Mouse (Mus musculus): ENCODE data around the gene Hmg20b.
A peak's percentile ranks its signal among the peaks of the same experiment; 100 is the strongest.

Gene Hmg20b

DNA sequence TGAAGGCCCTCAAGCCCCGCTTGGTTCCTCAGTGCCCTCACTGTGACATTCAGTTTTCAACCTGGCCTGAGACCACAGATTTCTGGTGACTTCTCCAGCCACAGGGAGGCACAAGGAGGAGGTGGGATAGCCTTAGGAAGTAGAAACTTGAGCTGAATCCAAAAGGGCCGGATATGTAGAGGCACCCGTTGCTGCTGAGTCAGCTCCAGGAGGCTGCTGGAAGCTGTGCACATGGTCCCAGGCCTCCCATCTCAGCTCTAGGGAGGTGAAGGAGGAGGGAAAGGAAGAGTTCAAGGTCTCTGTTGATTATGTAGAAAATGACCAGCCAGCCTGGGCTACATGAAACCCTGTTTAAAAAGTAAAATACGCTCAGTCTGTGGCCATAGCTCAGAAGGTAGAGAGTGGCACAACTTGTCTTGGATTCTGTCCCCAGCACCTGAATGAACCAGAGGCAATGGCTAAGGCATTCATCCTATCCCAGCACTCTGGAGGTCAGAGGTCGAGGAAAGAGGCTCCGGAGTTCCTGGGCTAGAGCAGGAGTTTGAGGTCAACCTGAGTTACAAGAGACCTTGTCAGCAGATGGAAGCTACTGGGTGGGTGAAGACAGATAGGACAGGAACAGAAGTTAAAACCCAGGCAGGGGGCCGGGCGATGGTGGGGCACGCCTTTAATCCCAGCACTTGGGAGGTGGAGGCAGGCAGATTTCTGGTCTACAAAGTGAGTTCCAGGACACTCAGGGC is 4.6 kb upstream of the Hmg20b start:
- DNase-seq (ENCODE audit: inconsistent ontology term): no peak

DNA sequence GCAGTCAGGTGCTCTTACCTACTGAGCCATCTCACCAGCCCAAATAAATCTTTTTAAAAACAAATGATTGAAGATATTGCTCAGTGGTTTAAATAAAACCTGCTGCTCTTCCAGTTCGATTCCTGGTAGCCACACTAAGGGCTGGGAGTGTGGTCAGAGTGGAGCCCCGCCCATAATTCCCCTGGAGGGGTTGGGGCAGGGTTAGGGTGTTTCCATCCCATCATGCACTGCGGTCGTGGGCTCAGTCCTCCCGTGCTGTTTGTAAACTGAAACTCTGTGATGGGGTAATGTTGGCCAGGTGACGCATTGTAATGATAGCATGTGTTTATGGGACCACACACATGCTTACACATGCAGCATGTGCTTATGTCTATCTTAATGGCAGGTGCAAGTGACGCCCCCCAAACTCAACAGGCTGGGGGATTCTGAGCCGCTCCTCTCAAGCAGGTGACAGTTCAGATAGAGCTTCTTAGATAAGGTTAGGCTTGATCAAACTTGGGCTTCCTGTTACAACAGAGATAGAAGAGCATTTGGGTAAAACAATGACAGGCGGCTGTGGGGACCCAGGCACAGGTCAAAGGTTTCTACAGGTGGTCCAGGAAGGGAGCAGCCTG is 1.5 kb upstream of the Hmg20b start:
- no peak for DNase-seq (ENCODE audit: inconsistent ontology term)

DNA sequence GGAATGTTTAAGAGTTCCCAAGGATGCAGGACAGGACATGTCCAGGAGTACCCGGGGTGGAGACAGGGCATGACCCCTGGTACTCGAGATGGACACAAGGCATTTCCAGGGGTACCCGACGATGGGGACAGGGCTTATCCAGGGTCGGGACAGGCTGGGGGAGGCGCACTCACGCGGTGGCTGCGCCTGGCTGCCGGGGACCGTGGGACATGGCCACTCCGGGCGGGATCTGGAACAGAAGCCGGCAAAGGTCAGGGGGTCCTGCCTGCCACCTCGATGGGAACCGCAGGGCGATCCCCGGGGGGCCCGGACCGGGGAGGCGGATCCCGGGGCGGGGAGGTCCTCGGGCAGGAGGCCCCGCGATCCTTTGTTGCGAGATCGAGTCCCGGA is 324 bp downstream of the Hmg20b start:
- DNase-seq (ENCODE audit: inconsistent ontology term): no peak

DNA sequence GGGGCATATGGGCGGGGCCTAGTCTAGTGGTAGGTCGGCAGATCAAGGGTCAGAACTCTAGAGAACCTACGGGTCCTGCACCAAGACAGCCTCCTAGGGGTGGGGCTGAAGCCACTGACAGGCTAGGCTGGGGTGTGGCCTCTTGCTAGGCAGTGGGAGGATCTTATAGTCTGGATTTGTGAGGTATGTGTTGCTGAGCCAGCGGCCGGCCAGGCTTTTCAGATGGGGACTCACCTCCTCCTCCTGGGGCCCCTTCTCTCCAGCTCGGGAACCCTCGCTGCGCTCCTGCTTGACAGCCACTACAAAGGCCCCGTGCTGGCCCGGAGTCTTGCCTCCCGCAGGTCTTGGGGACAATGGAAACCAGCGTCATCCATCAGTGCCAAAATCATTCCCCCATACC is 1.1 kb downstream of the Hmg20b start:
- peak; percentile 39 for DNase-seq (ENCODE audit: inconsistent ontology term)

DNA sequence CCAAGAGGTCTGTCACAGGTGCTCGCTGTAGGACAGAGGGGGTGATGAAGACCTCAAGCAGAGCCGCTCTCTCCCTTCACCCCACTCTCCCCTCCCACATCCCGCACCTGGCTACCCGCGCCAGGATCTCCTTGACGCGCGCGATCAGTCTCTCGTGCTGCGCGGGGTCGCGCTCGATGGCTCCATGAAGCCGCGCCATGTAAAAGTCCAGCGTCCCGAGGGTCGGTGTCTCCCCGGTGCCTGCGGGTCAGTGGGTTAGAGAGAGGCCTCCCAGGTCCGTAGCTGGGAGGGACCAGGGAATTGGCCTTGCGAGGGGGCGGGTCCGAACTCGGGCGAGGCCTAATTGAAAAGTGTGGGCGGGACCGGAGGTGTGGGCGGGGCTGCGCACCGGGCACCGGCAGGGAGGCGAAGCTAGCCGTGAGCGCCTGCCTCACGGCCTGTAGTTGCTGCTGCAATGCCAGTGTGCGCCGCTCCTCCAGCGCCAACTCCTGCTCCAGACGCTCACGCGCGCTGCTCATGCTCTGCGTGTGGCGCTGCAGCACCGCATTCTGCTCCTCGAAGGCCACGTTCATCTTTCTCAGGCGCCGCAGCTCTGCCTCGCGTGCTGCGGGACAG is 3.7 kb downstream of the Hmg20b start:
- DNase-seq (ENCODE audit: inconsistent ontology term): peak; percentile 53

DNA sequence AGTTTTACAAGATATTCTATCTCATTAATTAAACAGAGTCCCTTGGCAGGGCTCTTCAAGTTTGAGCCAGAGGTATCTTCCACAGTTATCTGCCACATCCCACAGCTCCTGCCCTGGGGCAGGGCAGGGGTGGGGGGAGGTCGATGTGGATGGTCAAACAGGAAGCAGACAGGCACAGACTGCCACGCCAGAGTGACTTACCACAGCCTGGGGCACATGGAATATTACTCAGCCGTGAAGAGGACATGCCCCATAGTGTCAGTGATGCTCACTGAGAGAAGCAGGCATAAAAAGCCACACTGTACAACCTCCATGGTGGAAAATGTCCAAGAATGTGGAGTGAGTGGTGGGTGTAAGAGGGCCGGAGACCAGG is 5.1 kb downstream of the Hmg20b start:
- peak; percentile 31 for DNase-seq (ENCODE audit: inconsistent ontology term)

DNA sequence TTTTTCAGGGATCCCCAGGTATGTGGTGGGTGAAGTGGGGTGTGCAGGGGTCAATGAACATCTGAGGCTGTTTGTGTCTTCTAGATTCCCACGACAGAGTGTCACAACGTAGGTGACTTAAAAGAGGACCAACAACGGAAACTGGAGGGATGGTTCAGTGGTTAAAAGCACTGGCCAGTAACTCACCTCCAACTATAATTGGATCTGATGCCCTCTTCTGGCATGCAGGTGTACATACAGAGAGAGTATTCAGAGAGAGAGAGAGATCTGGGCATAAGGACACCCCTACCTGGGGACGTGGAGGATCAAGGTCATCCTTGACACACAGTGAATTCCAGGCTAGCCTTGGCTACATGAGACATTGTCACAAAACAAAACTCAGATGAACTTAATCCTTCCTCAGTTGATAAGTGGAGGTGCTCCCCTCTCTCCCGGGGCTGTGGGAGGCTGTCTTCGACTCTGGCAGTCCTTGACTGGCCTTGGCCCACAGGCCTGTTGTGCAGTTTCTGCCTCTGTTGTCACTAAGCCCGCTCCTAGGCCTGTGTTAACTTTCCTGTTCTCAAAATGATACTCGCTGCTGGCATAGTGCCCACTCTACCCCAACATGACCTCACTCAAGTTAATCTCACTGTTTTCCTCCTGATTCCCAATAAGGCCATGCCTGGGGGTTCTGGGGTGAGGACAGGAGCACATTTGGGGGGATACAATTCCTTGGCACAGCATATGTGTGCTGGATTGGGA is 5.7 kb downstream of the Hmg20b start:
- no peak for DNase-seq (ENCODE audit: inconsistent ontology term)

DNA sequence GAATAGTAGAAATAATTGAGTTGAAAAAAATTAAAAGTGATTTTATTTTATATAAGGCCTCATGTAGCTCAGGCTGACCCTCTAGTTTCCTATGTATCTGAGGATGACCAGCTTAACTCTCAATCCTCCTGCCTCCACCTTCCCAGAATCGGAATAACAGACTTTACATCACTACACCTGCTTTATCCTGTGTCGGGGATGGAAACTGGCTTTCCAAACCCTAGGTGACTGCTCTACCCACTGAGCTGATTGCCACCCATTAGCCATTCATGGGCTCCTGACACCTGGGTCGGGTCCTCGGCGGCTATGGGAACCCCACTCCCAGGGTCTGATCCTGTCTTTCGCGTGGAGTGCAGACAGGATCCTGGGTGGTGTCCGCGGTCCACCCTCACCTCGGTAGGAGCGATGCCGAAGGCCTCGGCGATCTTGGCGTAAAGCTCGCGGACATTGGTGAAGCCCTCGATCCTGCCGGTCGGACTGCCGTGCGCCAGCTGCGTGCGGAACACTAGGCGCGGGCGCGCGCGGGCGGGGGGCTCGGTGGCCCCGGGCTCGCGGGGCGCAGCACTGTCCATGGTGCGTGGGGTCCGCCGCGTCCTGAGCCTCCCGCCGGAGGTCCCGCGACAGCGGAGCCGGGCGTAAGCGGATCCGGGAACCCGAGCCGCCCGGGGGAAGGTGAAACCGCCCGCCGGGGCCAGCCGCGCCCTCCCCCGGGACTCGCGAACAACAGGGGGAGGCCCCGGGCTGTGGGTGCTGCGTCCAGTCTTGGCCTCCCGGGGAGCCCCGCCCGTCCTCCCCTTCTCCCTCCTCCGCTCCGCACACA is 7.4 kb downstream of the Hmg20b start, which contains the start of gene Gipc3:
Gipc3 (minus strand) TSS at position 581 of the 820 bp plus-strand sequence.
- no peak for DNase-seq (ENCODE audit: inconsistent ontology term)

DNA sequence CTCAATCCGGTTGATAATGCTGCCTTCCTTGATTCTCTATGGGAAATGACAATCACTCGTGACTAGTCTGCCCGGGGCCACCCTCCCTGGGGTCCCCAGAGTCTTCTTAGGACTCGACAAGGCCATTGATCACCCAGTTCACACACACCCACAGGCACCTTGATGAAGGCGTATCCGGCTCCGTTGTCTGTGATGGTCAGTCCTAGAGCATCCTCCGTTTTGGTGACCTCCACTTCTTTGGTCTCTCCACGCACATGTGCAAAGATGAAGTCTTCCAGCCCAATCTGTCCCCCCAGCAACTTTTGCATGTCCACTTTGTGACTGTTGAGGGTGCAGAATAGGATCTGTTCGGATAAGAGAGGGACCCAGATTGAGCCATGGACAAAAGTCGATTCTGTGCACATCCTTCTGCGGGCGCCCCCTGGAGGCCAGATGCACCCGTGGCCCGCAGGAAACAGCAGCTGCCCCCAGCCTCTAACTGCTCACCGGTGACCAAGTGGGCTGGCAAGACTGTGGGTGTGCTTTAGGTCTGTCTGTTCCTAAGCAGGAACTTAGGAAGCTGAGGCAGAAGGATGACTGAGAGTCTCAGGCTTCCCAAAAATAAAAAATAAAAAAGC is 8.8 kb downstream of the Hmg20b start:
- peak; percentile 65 for DNase-seq (ENCODE audit: inconsistent ontology term)

DNA sequence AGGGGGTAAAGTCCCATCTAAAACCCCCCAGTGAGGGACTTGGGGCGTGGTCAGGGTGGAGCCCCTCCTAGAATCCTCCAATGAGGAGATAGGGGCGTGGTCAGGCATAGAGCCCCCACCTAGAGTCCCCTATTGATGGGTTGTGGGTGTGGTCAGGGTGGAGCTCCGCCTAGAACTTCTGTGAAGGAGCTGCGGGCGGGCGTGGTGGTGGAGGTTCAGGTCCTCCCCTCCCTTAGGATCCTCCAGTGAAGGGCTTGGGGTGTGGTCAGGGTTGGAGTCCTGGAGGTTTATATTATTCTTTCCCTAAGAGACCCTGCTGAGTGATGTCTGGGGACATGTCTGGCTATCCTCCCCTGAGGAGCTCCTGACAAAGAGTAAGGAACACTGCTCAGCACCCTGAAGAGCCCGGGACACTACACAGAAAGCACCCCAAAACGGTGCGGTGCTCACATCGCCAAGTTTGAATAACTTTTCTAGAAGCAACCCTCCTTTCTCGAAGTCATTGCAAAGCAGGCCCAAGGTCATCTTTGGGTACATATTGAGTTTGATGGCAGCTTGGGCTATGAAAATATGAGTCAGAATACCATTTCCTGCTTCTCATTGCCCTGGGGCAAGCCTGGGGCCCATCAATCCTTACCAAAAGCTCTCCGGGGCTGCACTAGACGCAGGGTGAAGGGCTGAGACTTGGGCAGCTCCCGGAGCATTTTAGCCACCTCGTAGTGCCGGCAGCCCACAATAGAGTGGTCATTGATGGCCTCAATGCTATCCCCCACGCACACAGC is 9.5 kb downstream of the Hmg20b start:
- no peak for DNase-seq (ENCODE audit: inconsistent ontology term)

DNA sequence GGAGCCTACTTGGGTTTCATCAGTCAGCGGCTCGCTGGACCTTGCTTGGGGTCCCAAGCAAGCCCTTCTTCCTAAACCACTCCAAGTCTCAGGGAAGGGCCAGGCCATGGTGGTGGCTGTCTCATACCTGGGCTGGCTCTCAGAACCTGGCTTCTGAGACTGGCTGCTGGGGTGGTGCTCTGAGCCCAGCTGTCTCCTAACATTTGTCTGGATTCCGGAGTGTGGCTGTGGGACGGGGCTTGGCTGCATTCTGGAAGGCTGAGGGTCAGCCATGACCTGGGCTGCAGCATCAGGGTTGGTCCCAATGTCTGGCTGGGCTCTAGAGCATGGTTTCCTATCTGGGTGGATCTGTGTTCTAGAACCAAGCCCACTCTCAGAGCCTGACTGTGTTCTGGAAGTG is 13.7 kb downstream of the Hmg20b start:
- no peak for DNase-seq (ENCODE audit: inconsistent ontology term)

DNA sequence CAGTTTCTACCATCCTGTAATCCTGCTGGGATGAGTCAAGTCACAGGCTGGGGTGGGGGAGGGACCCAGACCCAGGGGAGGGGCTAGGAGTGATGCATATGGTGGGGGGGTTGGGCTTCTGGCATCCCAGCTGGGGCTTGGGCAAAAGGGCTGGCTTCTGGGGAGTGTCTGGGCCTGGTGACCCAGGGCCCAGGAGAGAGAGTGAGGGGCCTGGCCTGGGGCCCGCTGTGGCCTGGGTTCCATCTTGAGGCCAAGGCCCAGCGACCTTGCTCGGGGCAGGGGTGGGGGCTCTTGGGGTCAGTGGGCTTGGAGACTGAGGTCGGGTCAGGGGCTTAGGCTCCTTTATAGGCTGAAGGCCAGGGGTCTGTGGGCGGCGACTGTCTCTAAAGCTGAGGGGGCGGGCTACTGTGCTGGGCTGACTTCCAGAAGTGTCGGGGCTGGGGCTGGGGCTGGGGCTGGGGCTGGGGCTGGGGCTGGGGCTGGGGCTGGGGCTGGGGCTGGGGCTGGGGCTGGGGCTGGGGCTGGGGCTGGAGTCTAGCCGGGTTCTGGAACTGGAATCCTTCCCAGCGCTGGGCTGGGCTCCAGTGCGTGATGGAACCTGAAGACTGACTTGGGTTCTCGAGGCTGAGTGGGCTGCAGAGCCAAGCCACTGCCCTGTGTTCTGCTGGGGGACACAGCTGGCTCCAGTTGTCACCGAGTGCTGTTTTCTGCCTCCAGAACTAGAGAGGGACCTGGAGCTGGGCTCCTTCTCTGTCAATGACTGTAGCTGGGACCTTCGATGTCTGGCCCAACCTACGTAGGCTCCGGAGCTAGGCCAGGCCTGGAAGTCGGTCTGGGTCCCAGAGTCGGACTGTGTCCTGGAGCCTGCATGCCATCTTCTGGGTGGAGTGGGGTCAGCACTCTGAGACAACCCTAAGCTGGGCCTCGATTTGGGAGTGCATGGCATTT is 14.6 kb downstream of the Hmg20b start:
- peak; percentile 60 for DNase-seq (ENCODE audit: inconsistent ontology term)

DNA sequence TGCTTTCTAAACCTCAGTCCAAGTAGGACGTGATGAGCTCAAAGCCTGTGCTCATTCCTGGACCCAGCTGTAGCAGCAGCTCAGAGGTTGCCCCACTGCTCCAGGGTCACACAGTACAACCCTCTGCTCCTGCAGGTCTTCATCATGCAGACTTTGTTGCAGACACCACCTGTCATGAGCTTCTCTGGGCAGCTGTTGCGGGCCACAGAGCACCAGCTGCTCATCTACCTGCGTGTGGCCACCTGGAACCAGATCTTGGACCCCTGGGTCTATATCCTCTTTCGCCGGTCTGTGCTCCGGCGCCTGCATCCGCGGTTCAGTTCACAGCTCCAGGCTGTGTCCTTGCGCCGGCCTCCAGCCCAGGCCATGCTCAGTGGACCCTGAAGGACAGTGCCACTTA is 16.0 kb downstream of the Hmg20b start:
- no peak for DNase-seq (ENCODE audit: inconsistent ontology term)

DNA sequence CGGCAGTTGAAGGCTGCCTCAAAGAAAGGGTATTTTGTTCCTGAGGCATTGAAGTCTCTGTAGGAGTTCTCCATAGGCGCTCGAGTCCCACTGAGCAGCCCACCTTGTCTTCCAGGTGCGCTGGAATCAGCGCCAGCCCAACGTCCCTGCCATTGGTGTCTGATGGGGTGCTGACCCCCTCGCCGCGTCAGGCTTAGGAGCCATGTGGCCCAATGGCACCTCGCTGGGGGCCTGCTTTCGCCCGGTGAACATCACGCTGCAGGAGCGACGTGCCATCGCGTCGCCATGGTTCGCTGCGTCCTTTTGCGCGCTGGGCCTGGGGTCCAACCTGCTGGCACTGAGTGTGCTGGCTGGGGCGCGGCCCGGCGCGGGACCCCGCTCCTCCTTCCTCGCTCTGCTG is 18.0 kb downstream of the Hmg20b start:
- no peak for DNase-seq (ENCODE audit: inconsistent ontology term)

DNA sequence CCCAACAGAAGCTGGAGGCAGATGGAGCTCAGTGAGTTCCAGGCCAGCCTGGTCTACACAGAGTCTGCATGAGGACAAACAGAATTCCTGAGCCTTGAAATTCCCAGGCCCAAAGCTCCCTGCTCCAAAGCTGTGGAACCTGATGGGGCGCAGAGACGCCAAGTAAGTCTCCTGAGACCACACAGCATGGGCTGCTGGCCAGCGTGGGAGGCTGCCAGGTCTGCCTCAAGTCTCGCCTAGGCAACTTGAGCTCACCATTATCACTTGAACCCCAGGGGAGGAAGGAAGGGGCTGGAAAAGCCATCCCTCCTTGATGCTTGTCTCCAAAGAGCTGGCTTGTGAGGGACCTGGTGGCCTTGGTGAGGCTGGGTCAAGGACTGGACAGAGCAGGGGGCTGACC is 20.3 kb downstream of the Hmg20b start:
- DNase-seq (ENCODE audit: inconsistent ontology term): no peak

DNA sequence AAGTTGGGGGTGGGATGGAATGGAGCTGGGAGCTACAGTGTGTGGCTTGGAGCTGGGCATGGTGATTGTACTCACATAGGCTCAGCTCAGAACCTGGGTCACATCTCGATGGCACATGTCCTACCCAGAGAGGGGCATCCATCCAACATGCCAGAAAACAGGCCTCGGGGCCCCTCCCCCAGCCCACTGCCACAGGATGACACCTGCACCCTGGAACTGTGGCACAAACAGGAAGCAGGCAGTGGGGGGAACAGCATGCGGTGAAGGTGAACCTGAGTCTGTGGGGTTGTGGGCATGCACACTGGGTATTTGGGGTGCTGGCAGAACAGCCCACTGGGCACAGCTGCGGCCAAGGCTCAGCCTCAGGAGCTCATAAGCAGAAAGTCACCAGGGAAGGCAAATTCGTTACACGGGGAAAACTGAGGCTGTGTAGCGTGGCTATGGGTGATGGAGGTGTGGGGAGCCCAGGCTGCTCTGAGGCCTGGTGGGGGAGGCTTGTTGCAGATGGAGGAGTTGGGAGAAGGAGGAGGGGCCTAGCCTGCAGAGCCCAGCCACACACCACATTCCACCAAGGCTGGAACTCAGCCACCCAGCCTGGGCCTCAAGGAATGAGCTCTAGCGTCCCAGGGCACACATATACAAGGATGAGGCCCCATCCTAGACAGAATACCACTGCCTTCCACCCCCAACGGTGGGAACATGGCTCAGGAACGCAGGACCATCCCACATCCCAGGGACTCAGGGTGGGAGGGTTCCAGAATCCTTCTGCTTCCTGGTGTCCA is 20.9 kb downstream of the Hmg20b start:
- DNase-seq (ENCODE audit: inconsistent ontology term): peak; percentile 69

DNA sequence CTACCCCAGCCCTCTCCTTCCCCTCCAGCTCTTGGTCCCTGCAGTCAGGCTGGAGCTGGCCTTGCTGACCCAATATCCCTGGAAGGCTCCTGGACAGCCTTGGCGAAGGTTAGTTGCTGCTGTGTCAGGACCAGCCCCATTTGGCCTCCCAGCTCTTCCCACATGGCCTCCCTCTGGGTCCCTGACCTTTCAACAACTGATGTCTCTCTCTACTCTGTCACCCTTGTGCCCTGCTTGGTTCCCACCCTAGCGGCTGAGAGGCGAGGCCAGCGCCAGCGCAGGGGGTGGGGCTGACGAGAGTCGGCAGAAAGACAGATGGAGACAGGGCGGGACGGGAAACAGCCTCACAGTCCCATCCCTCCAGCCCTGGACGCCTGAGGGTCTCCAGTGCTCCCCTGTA is 21.9 kb downstream of the Hmg20b start, which contains the start of gene Tbxa2r:
Tbxa2r (plus strand) TSS at position 346 of the 400 bp plus-strand sequence.
- no peak for DNase-seq (ENCODE audit: inconsistent ontology term)

DNA sequence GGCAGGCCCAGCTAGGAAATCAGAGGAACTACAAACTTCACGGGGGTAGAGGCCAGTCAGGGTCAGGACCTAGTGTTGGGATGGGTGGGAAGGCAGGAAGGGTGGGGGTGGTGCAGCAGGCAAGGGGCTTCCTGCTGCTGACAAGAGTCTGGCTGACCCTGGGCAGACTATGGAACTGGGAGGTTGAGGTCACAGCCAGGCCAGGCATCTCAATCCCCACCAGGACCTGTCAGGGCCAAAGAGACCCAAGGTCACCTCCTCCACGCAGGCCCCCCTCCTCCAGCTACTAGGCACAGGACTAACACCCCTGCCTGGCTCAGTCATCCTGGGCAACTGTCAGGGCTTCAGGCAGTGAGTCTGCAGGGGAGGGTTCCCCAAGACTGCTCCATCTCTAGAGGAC is 22.3 kb downstream of the Hmg20b start:
- no peak for DNase-seq (ENCODE audit: inconsistent ontology term)

Measured in Muller cell, postnatal 12 days (primary cell).